Mouse (Mus musculus): ENCODE measurements around the gene Rab2b. TPM values are rescaled to one million over a fixed set of nuclear protein-coding genes. Genes with fewer than 3 reads are reported as not detected.

The Rab2b gene
- polyA plus RNA-seq, 1 experiment from 2014 or later, result 7.8 TPM

DNA sequence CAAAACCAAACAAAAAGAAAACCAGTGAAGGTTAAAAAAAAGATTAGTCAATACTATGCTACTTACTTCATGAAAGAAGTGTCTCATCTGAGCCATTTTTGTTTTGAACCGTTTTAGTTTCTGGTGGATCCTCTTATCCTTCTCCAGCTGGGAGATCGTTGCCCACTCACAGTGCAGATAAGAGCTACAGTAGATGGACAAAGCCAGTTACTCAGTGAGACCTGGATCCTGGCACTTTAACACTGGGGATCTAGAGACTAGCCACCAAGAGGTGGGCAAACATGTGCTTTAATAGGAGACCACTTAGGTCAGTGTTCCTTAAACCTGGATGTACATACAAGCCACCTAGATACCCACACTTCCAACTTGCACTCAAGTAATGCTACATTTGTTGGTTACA lies 53.4 kb downstream of the Rab2b start:
- TF ChIP-seq CTCF (IDR thresholded peaks at IDR 0.05; ENCODE audit: low read depth), result no peak
- H3K9ac ChIP-seq (ENCODE audit: low read depth, low read length), result no peak overlapping the region
- ATAC-seq, result no peak
- WGBS, result 94% methylated on average over 2 of the region's 2 CpGs
- no peaks in the 10 kb centered on the region for H3K4me1 ChIP-seq (replicated peaks; ENCODE audit: control insufficient read depth, insufficient read depth, low read length)
- no peak overlapping the region for H3K27ac ChIP-seq (ENCODE audit: low read depth, low read length)
- no peak overlapping the region for H3K4me2 ChIP-seq (replicated peaks; ENCODE audit: low read depth)
- peaks cover 72% of the 10 kb centered on the region for H3K36me3 ChIP-seq (ENCODE audit: control insufficient read depth, insufficient read depth)
- no peaks in the 10 kb centered on the region for H3K9me3 ChIP-seq (ENCODE audit: control insufficient read depth)
- no peaks in the 10 kb centered on the region for H3K27me3 ChIP-seq (replicated peaks; ENCODE audit: control insufficient read depth, insufficient read depth, low read length)
- no peak overlapping the region for H3K4me3 ChIP-seq (ENCODE audit: low read depth, low read length)

DNA sequence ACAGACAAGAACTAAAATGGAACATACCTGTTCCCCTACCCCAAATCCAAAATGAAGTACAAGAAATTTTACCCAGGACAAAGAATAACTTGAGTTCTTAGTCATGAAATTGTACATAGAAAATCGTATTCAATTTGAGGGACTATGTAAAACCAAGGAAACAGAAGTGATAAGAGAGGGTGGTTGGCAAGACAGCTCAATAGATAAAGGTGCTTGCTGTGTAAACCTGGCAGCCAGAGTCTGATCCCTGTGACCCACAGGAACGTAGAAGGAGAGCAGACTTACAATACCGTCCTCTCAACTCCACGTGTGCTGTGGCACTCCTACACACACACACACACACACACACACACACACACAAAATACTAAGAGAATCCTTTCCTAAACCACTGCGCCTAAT lies 62.1 kb downstream of the Rab2b start:
- no peaks in the 10 kb centered on the region for H3K27me3 ChIP-seq (replicated peaks; ENCODE audit: control insufficient read depth, insufficient read depth, low read length)
- TF ChIP-seq CTCF (IDR thresholded peaks at IDR 0.05; ENCODE audit: low read depth), result no peak
- no peaks in the 10 kb centered on the region for H3K4me1 ChIP-seq (replicated peaks; ENCODE audit: control insufficient read depth, insufficient read depth, low read length)
- 73% methylated on average over 5 of the region's 5 CpGs for WGBS
- H3K9ac ChIP-seq (ENCODE audit: low read depth, low read length), result no peak overlapping the region
- no peak overlapping the region for H3K27ac ChIP-seq (ENCODE audit: low read depth, low read length)
- no peak overlapping the region for H3K4me3 ChIP-seq (ENCODE audit: low read depth, low read length)
- peaks cover 85% of the 10 kb centered on the region for H3K36me3 ChIP-seq (ENCODE audit: control insufficient read depth, insufficient read depth)
- no peaks in the 10 kb centered on the region for H3K9me3 ChIP-seq (ENCODE audit: control insufficient read depth)
- ATAC-seq, result no peak
- H3K4me2 ChIP-seq (replicated peaks; ENCODE audit: low read depth), result no peak overlapping the region

Other genes with a start within 250 kb of the Rab2b start
- gene Olfr221, start 237.1 kb downstream of the Rab2b start, polyA plus RNA-seq (2015; fragmentation: Nextera tagmentation; extraction: Ambion mirVana), result not detected in 2 replicates
- gene Hnrnpc, start 175.5 kb downstream of the Rab2b start, polyA plus RNA-seq (2015; fragmentation: Nextera tagmentation; extraction: Ambion mirVana), result 153 and 163 TPM in 2 replicates
- 23.2 and 24.4 TPM in 2 replicates for gene Rpgrip1, start 168.8 kb downstream of the Rab2b start, polyA plus RNA-seq (2015; fragmentation: Nextera tagmentation; extraction: Ambion mirVana)
- 16.6 and 17.1 TPM in 2 replicates for gene Supt16, start 82.1 kb downstream of the Rab2b start, polyA plus RNA-seq (2015; fragmentation: Nextera tagmentation; extraction: Ambion mirVana)
- 15.7 and 17.4 TPM in 2 replicates for gene Chd8, start 21.8 kb downstream of the Rab2b start, polyA plus RNA-seq (2015; fragmentation: Nextera tagmentation; extraction: Ambion mirVana)
- 20.8 and 21.7 TPM in 2 replicates for gene Tox4, start 399 bp downstream of the Rab2b start, polyA plus RNA-seq (2015; fragmentation: Nextera tagmentation; extraction: Ambion mirVana)
- 9.2 and 11.8 TPM in 2 replicates for gene Mettl3, start 25.6 kb upstream of the Rab2b start, polyA plus RNA-seq (2015; fragmentation: Nextera tagmentation; extraction: Ambion mirVana)
- gene Sall2, start 49.2 kb upstream of the Rab2b start, polyA plus RNA-seq (2015; fragmentation: Nextera tagmentation; extraction: Ambion mirVana), result 2.4 and 2.7 TPM in 2 replicates
- gene Olfr1513, start 76.9 kb upstream of the Rab2b start, polyA plus RNA-seq (2015; fragmentation: Nextera tagmentation; extraction: Ambion mirVana), result not detected in 2 replicates
- gene Olfr1512, start 99.6 kb upstream of the Rab2b start, polyA plus RNA-seq (2015; fragmentation: Nextera tagmentation; extraction: Ambion mirVana), result not detected in 2 replicates
- not detected in 2 replicates for gene Olfr1511, start 117.8 kb upstream of the Rab2b start, polyA plus RNA-seq (2015; fragmentation: Nextera tagmentation; extraction: Ambion mirVana)
- gene Olfr1510, start 134.8 kb upstream of the Rab2b start, polyA plus RNA-seq (2015; fragmentation: Nextera tagmentation; extraction: Ambion mirVana), result not detected in 2 replicates
- not detected in 2 replicates for gene Olfr1509, start 163.4 kb upstream of the Rab2b start, polyA plus RNA-seq (2015; fragmentation: Nextera tagmentation; extraction: Ambion mirVana)
- gene Olfr1508, start 187.9 kb upstream of the Rab2b start, polyA plus RNA-seq (2015; fragmentation: Nextera tagmentation; extraction: Ambion mirVana), result not detected in 2 replicates
- gene Olfr1507, start 216.2 kb upstream of the Rab2b start, polyA plus RNA-seq (2015; fragmentation: Nextera tagmentation; extraction: Ambion mirVana), result not detected in 2 replicates

All from intestine, postnatal 0 days (tissue).